Mouse (Mus musculus) C2C12 (cell line): ENCODE results near the gene Maip1. TPM values are rescaled to one million over a fixed set of nuclear protein-coding genes. Genes with fewer than 3 reads are reported as not detected.

Experiments
- H3K27me3 ChIP-seq: one replicate; pipeline ENCODE4 v1.6.1; 2011; ENCODE audit not compliant: control insufficient read depth, insufficient read depth, insufficient read length
- H3K36me3 ChIP-seq: one replicate; pipeline ENCODE4 v1.6.1; 2011; ENCODE audit not compliant: control insufficient read depth, insufficient read depth
- H3K4me3 ChIP-seq: one replicate; pipeline ENCODE4 v1.5.1; 2011; ENCODE audit warnings: mild to moderate bottlenecking, control low read depth; ENCODE audit not compliant: poor library complexity, insufficient read depth, severe bottlenecking
- H3K79me2 ChIP-seq: one replicate; pipeline ENCODE4 v1.6.1; 2011; ENCODE audit not compliant: control insufficient read depth, insufficient read depth
- H3K79me3 ChIP-seq: one replicate; pipeline ENCODE4 v1.6.1; 2011; ENCODE audit warnings: low read depth, control low read depth
- H3ac ChIP-seq: one replicate; pipeline ENCODE3; 2011; ENCODE audit warnings: low read depth; ENCODE audit not compliant: control insufficient read depth, insufficient read length
- CEBPB ChIP-seq: IDR thresholded peaks from one replicate; pipeline ENCODE4 v1.6.1; 2011; ENCODE audit warnings: low read depth, mild to moderate bottlenecking, control low read depth, moderate library complexity
- CTCF ChIP-seq: IDR thresholded peaks from one replicate; pipeline ENCODE4 v1.5.1; 2011; ENCODE audit not compliant: control insufficient read depth, insufficient read depth, insufficient read length
- FOSL1 ChIP-seq: IDR thresholded peaks from one replicate; pipeline ENCODE4 v1.8.0; 2011; ENCODE audit warnings: mild to moderate bottlenecking, low read length; ENCODE audit not compliant: poor library complexity, insufficient read depth, severe bottlenecking
- MAX ChIP-seq: IDR thresholded peaks from one replicate; pipeline ENCODE4 v1.6.1; 2011; ENCODE audit warnings: mild to moderate bottlenecking, control low read depth
- MYOD1 ChIP-seq: IDR thresholded peaks from one replicate; pipeline ENCODE4 v1.6.1; 2011; ENCODE audit warnings: low read depth; ENCODE audit not compliant: control insufficient read depth, insufficient read length
- MYOG ChIP-seq: IDR thresholded peaks from one replicate; pipeline ENCODE4 v1.6.1; 2011; ENCODE audit not compliant: control insufficient read depth, insufficient read length; ENCODE audit errors: extremely low read depth
- USF1 ChIP-seq: IDR thresholded peaks from one replicate; pipeline ENCODE4 v1.6.1; 2011; ENCODE audit warnings: low read depth, mild to moderate bottlenecking, control low read depth, moderate library complexity
- polyA plus RNA-seq: library from polyadenylated mRNA; unstranded; fragments of >200 nt; fragmentation: generic; extraction: Trizol; gene quantifications from one replicate; pipeline ENCODE4 v1.2.1, GENCODE M21; 2012; ENCODE audit warnings: missing spikeins

Gene Maip1
- polyA plus RNA-seq, 1 experiment = 6.8 TPM

GRCm38 (mm10) chr1:57436408-57436807, 30.3 kb downstream of the Maip1 start:
- H3K4me3 ChIP-seq = no peak overlapping the region

DNA sequence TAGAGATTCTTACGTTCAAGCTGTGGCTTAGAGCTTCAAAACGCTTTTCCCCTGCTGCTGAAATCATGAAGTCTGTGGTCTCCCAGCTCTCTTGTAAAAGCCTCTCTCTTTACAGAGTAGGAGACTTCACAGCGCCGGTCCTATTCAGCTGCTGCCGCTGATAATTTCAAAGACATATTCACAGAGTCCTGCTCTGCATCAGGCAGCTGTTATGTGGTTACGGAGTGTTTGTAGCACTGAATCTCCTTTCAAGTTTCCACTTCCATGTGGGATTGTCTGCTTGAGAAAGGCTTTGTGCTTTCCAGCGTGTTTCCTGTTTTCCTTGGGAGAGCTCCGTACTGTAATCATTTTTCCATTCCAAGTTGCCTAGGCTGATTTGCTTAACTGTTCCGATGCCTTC, 30.8 kb downstream of the Maip1 start:
- Histone ChIP-seq H3ac (no peak overlapping the region), H3K27me3 (no peaks in the 10 kb centered on the region), H3K79me2 (no peaks in the 10 kb centered on the region), H3K79me3 (no peaks in the 10 kb centered on the region), H3K4me3 (no peak overlapping the region), H3K36me3 (no peaks in the 10 kb centered on the region)
- no peak for TF ChIP-seq MYOG
- peak; percentile 41 for TF ChIP-seq MYOD1

More at GRCm38 (mm10) chr1:57436408-57436807, 30.3 kb downstream of the Maip1 start:
- no peaks in the 10 kb centered on the region for H3K79me3 ChIP-seq
- no peaks in the 10 kb centered on the region for H3K79me2 ChIP-seq
- TF ChIP-seq MYOG (no peak), USF1 (peak; percentile 94)
- H3K36me3 ChIP-seq = no peaks in the 10 kb centered on the region
- no peak overlapping the region for H3ac ChIP-seq
- H3K27me3 ChIP-seq = no peaks in the 10 kb centered on the region

GRCm38 (mm10) chr1:57439026-57439425, 32.9 kb downstream of the Maip1 start:
- Histone ChIP-seq H3ac (no peak overlapping the region), H3K79me3 (no peaks in the 10 kb centered on the region), H3K36me3 (no peaks in the 10 kb centered on the region), H3K4me3 (no peak overlapping the region), H3K27me3 (no peaks in the 10 kb centered on the region), H3K79me2 (no peaks in the 10 kb centered on the region)
- no peak for TF ChIP-seq MYOD1

- H3K79me3 ChIP-seq = no peaks in the 10 kb centered on the region
- no peaks in the 10 kb centered on the region for H3K27me3 ChIP-seq
- no peak overlapping the region for H3ac ChIP-seq
- no peaks in the 10 kb centered on the region for H3K36me3 ChIP-seq
- no peak overlapping the region for H3K4me3 ChIP-seq
- no peak for TF ChIP-seq MYOD1
- no peak for TF ChIP-seq MYOG
- TF ChIP-seq CEBPB = no peak
- TF ChIP-seq USF1 = no peak
- TF ChIP-seq FOSL1 = no peak
- no peak for TF ChIP-seq MAX
- no peak for TF ChIP-seq CTCF
- no peaks in the 10 kb centered on the region for H3K79me2 ChIP-seq
Measured at GRCm38 (mm10) chr1:57440771-57441170, 34.6 kb downstream of the Maip1 start.

DNA sequence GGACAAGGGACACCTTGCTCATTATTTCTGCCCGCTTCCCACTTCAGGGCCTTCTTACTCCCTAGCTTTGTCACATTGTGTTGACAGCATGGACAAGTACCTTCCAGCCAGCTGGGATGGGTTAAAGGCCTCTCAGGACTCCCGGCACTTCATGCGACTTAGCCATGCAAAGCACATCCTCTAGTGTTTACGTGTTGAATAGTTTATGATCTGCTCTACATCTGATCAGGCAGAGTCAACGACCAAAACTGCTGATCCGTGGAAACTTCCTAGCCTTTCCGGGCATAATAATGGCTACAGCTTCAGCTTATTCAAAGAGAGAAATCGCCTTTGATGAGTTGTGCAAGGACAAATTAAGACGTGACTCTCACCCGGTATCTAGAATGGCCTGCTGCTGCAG, 39.6 kb downstream of the Maip1 start:
- H3K79me2 ChIP-seq = no peaks in the 10 kb centered on the region
- no peaks in the 10 kb centered on the region for H3K27me3 ChIP-seq
- no peaks in the 10 kb centered on the region for H3K79me3 ChIP-seq
- no peak overlapping the region for H3ac ChIP-seq
- TF ChIP-seq MYOG (no peak), USF1 (no peak), MAX (no peak), CEBPB (no peak), MYOD1 (no peak)
- H3K4me3 ChIP-seq = no peak overlapping the region
- H3K36me3 ChIP-seq = no peaks in the 10 kb centered on the region

GRCm38 (mm10) chr1:57450241-57450640, 44.1 kb downstream of the Maip1 start:
- Histone ChIP-seq H3K36me3 (no peaks in the 10 kb centered on the region), H3K27me3 (no peaks in the 10 kb centered on the region), H3K79me3 (no peaks in the 10 kb centered on the region), H3K4me3 (no peak overlapping the region), H3ac (no peak overlapping the region), H3K79me2 (no peaks in the 10 kb centered on the region)
- no peak for TF ChIP-seq USF1
- TF ChIP-seq FOSL1 = no peak
- TF ChIP-seq MYOG = no peak
- TF ChIP-seq CTCF = no peak
- TF ChIP-seq MAX = no peak

DNA sequence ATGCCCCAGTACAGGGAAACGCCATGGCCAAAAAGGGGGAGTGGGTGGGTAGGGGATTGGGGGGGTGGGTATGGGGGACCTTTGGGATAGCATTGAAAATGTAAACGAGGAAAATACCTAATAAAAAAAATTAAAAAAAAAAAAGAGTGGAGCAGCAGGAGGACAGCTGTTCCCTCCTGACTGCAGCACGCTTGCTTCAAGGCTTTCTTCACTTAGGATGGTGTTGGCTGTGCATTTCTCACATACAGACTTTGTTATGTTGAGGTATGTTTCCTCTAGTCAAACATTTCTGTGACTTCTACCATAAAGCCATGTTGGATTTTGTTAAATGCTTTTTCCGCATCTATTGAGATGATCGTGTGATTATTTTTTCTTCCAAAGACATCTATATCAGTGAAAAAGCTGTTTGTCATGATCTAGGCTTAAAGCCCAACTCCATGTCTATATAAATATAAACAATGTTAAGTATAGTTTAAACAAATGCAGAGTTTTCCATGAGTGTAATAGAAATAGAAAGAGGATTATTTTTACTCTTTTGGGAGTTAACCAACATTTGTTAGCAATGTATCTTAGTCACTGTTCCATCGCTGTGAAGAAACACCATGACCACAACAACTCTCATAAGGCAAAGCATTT, 54.3 kb downstream of the Maip1 start:
- no peak for TF ChIP-seq MAX
- TF ChIP-seq CEBPB = no peak
- no peak for TF ChIP-seq CTCF
- TF ChIP-seq FOSL1 = no peak
- no peak for TF ChIP-seq MYOD1
- Histone ChIP-seq H3K79me3 (no peaks in the 10 kb centered on the region), H3K36me3 (no peaks in the 10 kb centered on the region), H3K79me2 (no peaks in the 10 kb centered on the region), H3K27me3 (no peaks in the 10 kb centered on the region), H3ac (no peak overlapping the region), H3K4me3 (no peak overlapping the region)

Other genes with a start within 250 kb of the Maip1 start
- 4.4 TPM for gene 1700066M21Rik, start 28.7 kb upstream of the Maip1 start, polyA plus RNA-seq
- gene Tyw5, start 773 bp downstream of the Maip1 start, polyA plus RNA-seq = 8.6 TPM